Comparison of ENCODE assay signal across 25 mouse cellular contexts in the genomic region with DNA sequence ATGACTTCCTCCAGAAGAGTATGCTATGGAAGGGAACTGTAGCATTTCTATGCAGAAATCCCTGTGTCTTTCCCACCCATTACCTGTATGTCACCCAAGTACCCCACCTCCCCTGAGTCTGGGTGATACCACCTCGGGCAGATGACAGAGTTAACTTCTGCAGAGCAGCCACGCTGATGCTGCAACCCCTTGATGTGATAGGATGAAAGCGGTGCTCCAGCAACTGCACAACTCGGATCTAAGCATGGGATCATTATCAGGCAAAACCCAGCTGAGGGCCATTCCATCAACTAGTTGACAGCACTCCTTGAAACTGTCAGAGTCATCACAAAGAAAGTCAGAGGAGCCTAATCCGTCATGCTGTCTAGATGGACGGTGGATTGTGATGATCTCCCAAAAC.
"Had no signal": no experiment of that assay in that cellular context is flagged by ENCODE, and none has a peak within 500 bp of the region (broad histone marks: within the 10 kb centered on the region; RNA-seq: fewer than 3 reads in every experiment).

No protein-coding gene starts in this region.

- H3K4me2 ChIP-seq: heart, embryonic 13.5 days; heart, embryonic 15.5 days; hindbrain, embryonic 13.5 days; hindbrain, embryonic 15.5 days; kidney, embryonic 15.5 days; limb, embryonic 13.5 days; limb, embryonic 15.5 days had no signal

- DNase-seq: forebrain, postnatal 0 days; gastrocnemius, postnatal 14 days; gastrocnemius, postnatal 36 days; heart, adult 18-20 months; heart, postnatal 14 days; heart, postnatal 36 days; kidney, adult 11 months; kidney, adult 2 months; kidney, adult 9 months; kidney, postnatal 14 days; kidney, postnatal 36 days; layer of hippocampus, adult 9-11 months; layer of hippocampus, postnatal 36 days; left cerebral cortex, postnatal 4 days had no signal

- H3K4me1 ChIP-seq: heart, embryonic 15.5 days; hindbrain, embryonic 13.5 days; hindbrain, embryonic 15.5 days had no signal

- H3K9me3 ChIP-seq: heart, embryonic 10.5 days; heart, embryonic 13.5 days; heart, embryonic 15.5 days; hindbrain, embryonic 13.5 days; hindbrain, embryonic 15.5 days; kidney, embryonic 15.5 days; limb, embryonic 13.5 days; limb, embryonic 15.5 days had no signal

- H3K4me3 ChIP-seq: heart, embryonic 10.5 days; heart, embryonic 13.5 days; heart, embryonic 15.5 days; hindbrain, embryonic 13.5 days; hindbrain, embryonic 15.5 days; kidney, embryonic 15.5 days; limb, embryonic 13.5 days; limb, embryonic 15.5 days had no signal

- H3K9ac ChIP-seq: forebrain, postnatal 0 days; heart, embryonic 13.5 days; heart, embryonic 15.5 days; hindbrain, embryonic 13.5 days; hindbrain, embryonic 15.5 days; kidney, embryonic 15.5 days; limb, embryonic 13.5 days; limb, embryonic 15.5 days had no signal

- H3K36me3 ChIP-seq: heart, embryonic 10.5 days; heart, embryonic 13.5 days; heart, embryonic 15.5 days; hindbrain, embryonic 13.5 days; hindbrain, embryonic 15.5 days; kidney, embryonic 15.5 days; limb, embryonic 13.5 days; limb, embryonic 15.5 days had no signal

- ATAC-seq: forebrain, postnatal 0 days; hindbrain, postnatal 0 days; intestine, embryonic 16.5 days had no signal

- H3K27ac ChIP-seq: heart, embryonic 10.5 days; heart, embryonic 13.5 days; heart, embryonic 15.5 days; hindbrain, embryonic 13.5 days; hindbrain, embryonic 15.5 days; hindbrain, postnatal 0 days; kidney, embryonic 15.5 days; kidney, postnatal 0 days; limb, embryonic 13.5 days; limb, embryonic 15.5 days had no signal

- H3K27me3 ChIP-seq: hindbrain, embryonic 13.5 days; hindbrain, embryonic 15.5 days; kidney, embryonic 15.5 days; limb, embryonic 13.5 days; limb, embryonic 15.5 days had no signal
